Mouse (Mus musculus): Measurements from ENCODE around the gene Tnfsf9. TPM values are rescaled to one million over a fixed set of nuclear protein-coding genes. Genes with fewer than 3 reads are reported as not detected.

Tnfsf9 gene
- total RNA-seq, 2 experiments from 2014 or later: 0.67 to 0.79 TPM

DNA sequence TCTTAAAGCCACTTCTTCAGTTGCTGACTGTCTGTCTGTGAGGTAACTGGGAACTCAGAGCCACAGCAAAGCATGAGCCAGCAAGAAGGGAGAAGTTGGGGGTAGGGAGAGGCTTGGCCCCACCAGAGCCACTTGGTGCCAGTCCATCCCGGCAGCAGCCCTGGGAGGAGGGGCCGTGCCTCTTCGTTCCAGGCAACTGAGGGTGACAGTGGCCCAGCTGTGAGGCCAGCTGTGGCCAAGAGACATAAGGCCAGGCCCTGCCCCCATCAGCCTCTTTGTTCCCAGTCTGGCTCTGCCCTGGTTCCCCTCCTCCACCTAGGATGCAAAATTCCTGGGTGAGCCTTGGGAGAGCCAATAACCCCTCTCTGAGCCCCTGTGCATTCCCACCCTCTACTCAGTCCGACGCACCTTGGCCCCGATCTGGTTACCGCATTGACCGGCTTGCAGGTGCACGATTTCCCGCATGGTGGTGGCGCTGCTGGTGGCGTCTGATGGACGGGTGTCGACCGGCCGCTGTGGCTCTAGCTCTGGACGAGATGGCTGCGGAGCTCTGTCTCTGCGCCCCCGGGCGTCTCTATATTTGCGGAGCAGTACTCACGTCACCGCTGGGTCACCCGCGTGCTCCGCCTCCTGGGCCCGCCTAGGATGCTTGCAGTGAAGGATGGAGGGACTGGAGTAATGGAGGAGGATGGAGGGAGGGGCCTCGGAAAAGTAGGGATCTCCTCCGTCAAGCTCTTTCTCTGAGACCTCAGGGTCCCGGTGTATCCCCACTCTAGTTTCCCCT is 17.9 kb upstream of the Tnfsf9 start, which contains the start of gene Tubb4a:
TSS of gene Tubb4a (minus strand) at position 734 of the 784 bp plus-strand sequence.
- intact Hi-C loops (cut with DNase I): no loop called here
- DNase-seq: peak; percentile 52 to 56

DNA sequence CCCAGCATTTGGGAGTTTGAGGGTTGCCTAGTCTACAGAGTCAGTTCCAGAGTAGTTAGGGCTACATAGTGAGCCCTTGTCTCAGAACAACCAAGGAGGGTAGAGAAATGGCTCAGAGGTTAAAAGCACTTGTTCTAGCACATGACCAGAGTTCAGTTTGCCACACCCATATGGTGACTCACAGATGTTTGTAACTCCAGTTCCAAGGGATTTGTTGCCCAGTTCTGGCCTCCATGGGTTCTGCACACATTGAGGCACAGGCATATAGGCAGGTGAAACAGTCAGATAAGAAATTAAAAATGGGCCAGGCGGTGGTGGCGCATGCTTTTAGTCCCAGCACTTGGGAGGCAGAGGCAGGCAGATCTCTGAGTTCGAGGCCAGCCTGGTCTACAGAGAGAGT is 10.9 kb upstream of the Tnfsf9 start:
- intact Hi-C loops (cut with DNase I): no loop called here

GRCm38 (mm10) chr17:57095855-57096622 is 9.1 kb upstream of the Tnfsf9 start:
- intact Hi-C loops (cut with DNase I): loop anchor here (1.0 to 2.0 kb wide), 2 partner anchors 99 to 239 kb away; partner anchors contain the start of gene Alkbh7
- DNase-seq: peak; percentile 67 to 70

More for the DNA sequence above, 10.9 kb upstream of the Tnfsf9 start:
- DNase-seq: no peak

DNA sequence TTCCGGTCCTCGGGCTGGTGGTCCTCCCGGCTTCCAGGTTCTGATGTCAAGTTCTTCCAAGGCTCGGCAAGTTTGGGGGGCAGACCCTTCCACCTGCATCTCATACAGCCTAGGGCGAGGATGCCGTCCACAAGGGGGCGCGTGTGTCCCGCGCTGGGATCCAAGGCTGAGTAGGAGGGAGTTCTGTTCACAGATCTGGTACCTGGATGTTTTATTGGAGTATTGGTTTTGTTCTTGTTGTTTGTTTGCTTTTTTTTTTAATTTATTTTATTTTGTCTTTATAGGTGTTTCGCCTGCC is 8.6 kb upstream of the Tnfsf9 start:
- peak; percentile 84 to 89 for DNase-seq
- intact Hi-C loops (cut with DNase I): loop anchor here (1.0 to 2.0 kb wide), 2 partner anchors 100 to 239 kb away; partner anchors contain the start of gene Alkbh7

DNA sequence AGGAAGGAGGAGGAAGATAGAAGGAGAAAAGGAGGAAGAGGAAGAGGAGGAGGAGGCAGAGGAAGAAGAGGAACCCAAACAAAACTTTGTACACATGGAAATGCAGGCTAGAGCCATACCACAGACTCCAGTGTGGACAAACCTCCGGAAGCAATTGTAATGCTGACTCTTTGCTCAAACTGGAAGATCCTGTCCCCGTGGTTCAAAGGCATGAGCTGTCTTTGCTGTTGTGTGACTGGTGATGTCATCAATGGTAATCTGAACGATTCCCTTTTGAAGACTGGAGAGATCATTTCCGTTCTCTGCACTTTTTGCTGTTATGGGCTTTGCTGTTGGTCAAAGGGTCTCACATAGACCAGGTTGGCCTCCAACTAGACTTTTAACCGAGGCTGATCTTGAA is 6.8 kb upstream of the Tnfsf9 start:
- no peak for DNase-seq
- intact Hi-C loops (cut with DNase I): no loop called here

DNA sequence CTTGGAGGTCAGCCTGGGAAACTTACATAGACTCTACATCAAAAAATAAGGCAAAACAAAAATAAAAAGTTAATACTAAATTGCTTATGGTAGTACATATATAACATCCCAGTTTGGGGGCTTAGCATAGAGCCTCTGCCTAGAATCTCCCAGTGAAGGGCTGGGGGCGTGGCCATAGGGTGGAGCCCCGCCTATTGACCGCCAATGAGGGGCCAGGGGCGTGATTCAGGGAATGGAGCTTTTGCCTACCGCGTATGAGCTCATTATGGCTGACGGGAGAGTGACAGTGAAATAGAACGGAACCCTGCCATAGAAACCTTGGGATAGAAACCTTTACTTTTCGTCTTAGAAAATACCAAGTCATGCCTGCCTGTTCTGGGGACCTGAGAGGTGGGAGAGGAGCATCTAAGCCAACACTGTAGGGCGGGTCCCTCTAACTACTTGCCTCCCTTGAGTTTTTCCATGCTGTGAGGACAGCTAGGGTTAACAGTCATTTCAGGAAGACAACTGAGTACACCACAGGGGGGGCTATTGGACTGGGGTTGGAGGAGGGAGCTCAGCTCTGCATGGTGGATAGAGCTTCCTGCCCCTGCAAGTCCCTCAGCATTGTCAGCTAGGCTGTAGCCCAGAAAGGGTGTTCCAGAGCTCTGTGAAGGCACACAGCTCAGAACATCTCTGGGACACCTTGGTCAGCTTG is 5.3 kb upstream of the Tnfsf9 start:
- intact Hi-C loops (cut with DNase I): no loop called here
- DNase-seq: no peak

GRCm38 (mm10) chr17:57102276-57102675 is 2.8 kb upstream of the Tnfsf9 start:
- DNase-seq: no peak
- intact Hi-C loops (cut with DNase I): no loop called here

- DNase-seq: peak; percentile 4 to 15
- intact Hi-C loops (cut with DNase I): no loop called here
These were observed 629 bp upstream of the Tnfsf9 start for GRCm38 (mm10) chr17:57104496-57104895.

DNA sequence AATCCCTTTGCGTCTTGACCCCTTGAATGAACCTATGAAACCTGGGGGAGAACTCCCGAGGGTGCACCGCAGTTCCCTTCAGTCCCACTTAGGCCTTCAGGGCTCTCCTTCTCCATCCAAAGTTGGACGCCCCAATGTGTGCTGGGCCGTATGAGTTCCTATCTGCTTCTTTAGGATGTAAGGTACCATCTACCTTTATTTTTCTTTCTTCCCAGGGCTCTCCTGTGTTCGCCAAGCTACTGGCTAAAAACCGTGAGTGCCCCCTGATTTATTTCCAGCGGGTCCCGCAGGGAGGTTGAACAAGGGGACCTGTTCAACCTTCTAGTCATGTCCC is 877 bp downstream of the Tnfsf9 start:
- DNase-seq: no peak
- intact Hi-C loops (cut with DNase I): no loop called here

- DNase-seq: no peak
- intact Hi-C loops (cut with DNase I): no loop called here
These were observed 1.9 kb downstream of the Tnfsf9 start for GRCm38 (mm10) chr17:57107064-57107463.

DNA sequence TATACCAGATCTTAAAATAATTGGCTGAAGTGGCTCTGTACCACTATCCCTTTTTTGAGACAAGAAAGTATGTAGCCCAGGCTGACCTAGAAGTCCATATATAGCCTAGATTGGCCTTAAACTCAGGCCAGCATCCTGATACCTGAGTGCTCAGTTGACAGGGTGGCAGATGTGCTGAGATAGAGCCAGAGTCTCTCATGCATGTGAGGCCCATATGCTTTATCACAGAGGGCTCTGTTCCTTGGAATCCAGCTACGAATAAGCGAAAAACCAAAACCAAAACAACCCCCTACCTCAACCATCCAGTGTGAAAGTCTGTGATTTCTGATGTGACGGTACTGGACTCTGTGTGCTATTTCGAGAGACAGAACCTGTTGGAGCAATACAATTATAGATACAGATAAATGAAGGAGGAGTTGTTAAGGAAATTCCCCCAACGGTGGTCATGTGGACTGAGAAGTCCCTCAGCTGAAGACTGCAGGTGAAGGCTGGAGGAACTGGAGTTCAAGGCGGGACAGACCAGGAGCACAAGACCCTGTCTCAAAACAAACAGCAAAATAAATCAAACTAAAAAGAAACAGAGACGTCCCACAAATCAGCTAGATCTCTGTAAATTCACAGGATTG is 3.0 kb downstream of the Tnfsf9 start:
- intact Hi-C loops (cut with DNase I): no loop called here
- DNase-seq: no peak

GRCm38 (mm10) chr17:57108666-57109171 is 3.6 kb downstream of the Tnfsf9 start:
- DNase-seq: no peak
- intact Hi-C loops (cut with DNase I): no loop called here

- intact Hi-C loops (cut with DNase I): no loop called here
- no peak for DNase-seq
These were observed 4.9 kb downstream of the Tnfsf9 start for GRCm38 (mm10) chr17:57110005-57110404.

DNA sequence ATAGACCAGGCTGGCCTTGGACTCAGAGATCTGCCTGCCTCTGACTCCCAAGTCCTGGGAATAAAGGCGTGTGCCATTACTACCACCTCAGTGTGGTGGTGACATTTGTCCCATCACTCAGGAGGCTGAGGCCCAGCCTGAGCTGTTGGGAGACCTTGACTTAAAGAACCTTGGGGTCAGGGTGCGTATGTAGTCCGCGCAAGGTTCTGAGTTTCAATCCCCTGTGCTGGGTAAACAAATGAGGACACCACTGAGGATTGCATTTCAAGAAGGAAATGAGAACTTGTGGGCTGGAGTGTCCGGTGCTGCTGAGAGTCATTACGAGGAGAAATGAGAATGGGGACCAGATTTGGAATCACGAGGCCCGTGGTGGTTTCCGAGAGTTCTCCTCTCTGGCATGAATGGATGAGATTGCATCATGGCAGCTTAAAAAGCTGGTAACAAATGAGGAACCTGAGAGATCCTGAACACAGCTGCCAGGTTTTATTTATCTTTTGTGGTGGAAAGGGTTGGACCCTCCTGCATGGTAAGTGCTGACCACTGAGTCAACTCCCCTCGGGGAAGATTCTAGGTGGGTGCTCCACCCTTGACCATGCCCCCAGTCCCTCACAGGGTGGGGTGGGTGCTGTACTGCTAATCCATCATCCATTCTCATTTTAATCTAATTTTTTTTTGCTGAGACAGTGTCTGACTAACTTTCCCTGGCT is 7.8 kb downstream of the Tnfsf9 start:
- peak in 1 of 2 experiments; percentile 18 for DNase-seq
- intact Hi-C loops (cut with DNase I): no loop called here

GRCm38 (mm10) chr17:57116801-57117200 is 11.7 kb downstream of the Tnfsf9 start:
- intact Hi-C loops (cut with DNase I): no loop called here
- no peak for DNase-seq

- DNase-seq: peak; percentile 29 to 31
- intact Hi-C loops (cut with DNase I): loop anchor here (1.0 kb wide), 1 partner anchor 114 kb away; no protein-coding TSS in a partner anchor
These were observed 13.6 kb downstream of the Tnfsf9 start for GRCm38 (mm10) chr17:57118524-57119349.

GRCm38 (mm10) chr17:57121856-57122255 is 16.7 kb downstream of the Tnfsf9 start:
- no peak for DNase-seq
- intact Hi-C loops (cut with DNase I): no loop called here

GRCm38 (mm10) chr17:57123192-57124118 is 18.3 kb downstream of the Tnfsf9 start:
- intact Hi-C loops (cut with DNase I): no loop called here
- DNase-seq: no peak

Measured in heart, postnatal 10 days (tissue).